Mouse (Mus musculus): ENCODE data around the gene Ncam1. TPM values are rescaled to one million over a fixed set of nuclear protein-coding genes. Genes with fewer than 3 reads are reported as not detected.

Ncam1 gene
- total and polyA plus RNA-seq, 3 experiments: 0.08 TPM; not detected in 2

DNA sequence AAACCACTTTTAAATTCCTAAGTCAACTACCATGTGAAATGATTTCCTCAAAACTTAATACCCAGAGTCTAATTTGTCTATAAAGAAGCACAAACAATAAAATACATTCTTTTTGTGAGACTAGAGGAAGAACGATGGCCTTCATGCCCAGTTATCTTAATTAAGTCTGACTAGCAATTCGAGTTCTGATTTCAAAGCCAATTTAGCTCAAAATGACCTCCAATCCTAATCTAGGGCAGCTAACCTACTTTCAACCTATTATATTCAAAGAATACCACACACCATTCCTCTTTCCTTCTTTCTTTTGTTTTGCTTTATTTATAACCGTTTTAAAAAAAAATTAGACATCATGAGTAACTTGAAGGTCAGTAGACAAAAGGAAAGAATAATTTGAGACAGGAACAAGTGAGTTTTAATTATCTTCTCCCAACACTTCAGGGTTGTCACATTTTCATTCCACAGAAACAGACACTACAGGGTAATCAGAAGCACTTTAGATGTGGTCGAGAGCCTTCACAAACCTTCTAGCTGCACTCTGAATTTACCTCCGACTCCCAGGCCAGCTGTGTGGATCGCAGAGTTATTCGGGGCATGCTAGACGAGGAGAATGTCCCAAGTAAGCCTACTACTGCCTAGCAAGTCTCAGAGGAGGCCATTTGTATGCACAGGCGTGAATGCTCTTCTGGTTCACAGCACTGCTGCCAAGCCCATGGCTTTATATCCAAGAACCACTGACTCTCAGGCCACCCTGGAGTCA is 17.5 kb downstream of the Ncam1 start:
- H3K27ac ChIP-seq (ENCODE audit: insufficient read depth, low read depth): no peak overlapping the region
- no peak overlapping the region for H3K9ac ChIP-seq (ENCODE audit: insufficient read depth, low read depth)
- H3K79me2 ChIP-seq (replicated peaks; ENCODE audit: control insufficient read depth, extremely low read depth, insufficient read depth, poor library complexity, severe bottlenecking): no peaks in the 10 kb centered on the region
- dilution Hi-C loops (cut with MboI; ENCODE audit: extremely low pct_ligation_motif_present, extremely low pct_unique_long_range_greater_than_20kb, low sequenced_read_pairs) (no loop called here), in situ Hi-C loops (cut with MboI; ENCODE audit: low pct_ligation_motif_present, low pct_unique_long_range_greater_than_20kb, low sequenced_read_pairs) (no loop called here)
- H3K4me2 ChIP-seq (ENCODE audit: insufficient read depth, low read depth, poor library complexity, severe bottlenecking): no peak overlapping the region
- no peak for TF ChIP-seq GABPA (IDR thresholded peaks at IDR 0.05; ENCODE audit: insufficient replicate concordance, low read depth, low read length)
- TF ChIP-seq JUND (conservative IDR thresholded peaks at IDR 0.05; ENCODE audit: low read depth, low read length): no peak
- no peak for TF ChIP-seq USF1 (IDR thresholded peaks at IDR 0.05; ENCODE audit: low read depth, low read length)
- TF ChIP-seq EP300 (IDR thresholded peaks at IDR 0.05; ENCODE audit: low read length): no peak
- H3K4me3 ChIP-seq (replicated peaks in 1 of 3; ENCODE audit: low read depth in 2 of 3, low read length in 2 of 3, poor library complexity in 1 of 3): no peak overlapping the region
- no peak for DNase-seq (ENCODE audit: extremely low read depth)
- H3K4me1 ChIP-seq (ENCODE audit: control insufficient read depth in 1 of 2, insufficient read depth in 2 of 2): no peaks in the 10 kb centered on the region
- H3K27me3 ChIP-seq (replicated peaks): no peaks in the 10 kb centered on the region
- H3K36me3 ChIP-seq (replicated peaks in 1 of 2; ENCODE audit: control insufficient read depth in 1 of 2, insufficient read depth in 1 of 2, low read length in 1 of 2): no peaks in the 10 kb centered on the region
- H3K9me3 ChIP-seq (replicated peaks; ENCODE audit: low read length): no peaks in the 10 kb centered on the region

DNA sequence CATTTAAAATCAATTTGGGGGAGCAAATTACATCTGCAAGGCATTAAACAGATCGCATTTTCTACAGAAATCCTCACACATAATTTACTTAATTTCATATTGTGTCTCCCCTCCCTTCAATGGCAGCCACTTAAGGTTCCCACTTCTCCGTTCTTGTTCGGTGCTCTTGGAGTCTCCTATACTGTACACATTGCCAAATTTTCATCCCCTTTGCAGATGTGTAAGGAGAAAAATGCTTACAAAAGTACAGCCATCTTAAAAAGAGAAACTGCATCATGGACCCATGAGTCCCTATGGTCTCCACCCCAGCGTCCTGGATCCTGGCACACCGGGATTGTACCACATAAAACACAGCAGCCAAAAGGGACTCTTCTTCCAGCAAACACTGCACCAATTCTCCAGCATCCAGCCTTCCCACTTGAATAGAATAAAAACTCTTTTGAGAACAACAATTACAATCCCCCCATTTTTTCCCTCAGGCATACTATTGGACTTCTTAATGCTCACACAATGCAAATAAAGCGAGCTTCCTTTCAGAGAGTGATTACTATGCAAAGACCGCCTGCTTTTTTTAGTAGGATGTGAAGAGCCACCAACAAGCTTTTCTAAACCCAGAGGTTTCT is 21.6 kb downstream of the Ncam1 start:
- no peaks in the 10 kb centered on the region for H3K9me3 ChIP-seq (replicated peaks; ENCODE audit: low read length)
- no peaks in the 10 kb centered on the region for H3K27me3 ChIP-seq (replicated peaks)
- TF ChIP-seq CTCF (conservative IDR thresholded peaks at IDR 0.05 in 1 of 2, IDR thresholded peaks at IDR 0.05 in 1 of 2; ENCODE audit: low read depth in 2 of 2, low read length in 2 of 2): no peak
- TF ChIP-seq USF1 (IDR thresholded peaks at IDR 0.05; ENCODE audit: low read depth, low read length): no peak
- TF ChIP-seq ETS1 (conservative IDR thresholded peaks at IDR 0.05; ENCODE audit: low read depth, low read length): no peak
- TF ChIP-seq NRF1 (IDR thresholded peaks at IDR 0.05; ENCODE audit: low read depth, low read length): no peak
- TF ChIP-seq MAX (IDR thresholded peaks at IDR 0.05; ENCODE audit: low read length): no peak
- TF ChIP-seq E2F4 (IDR thresholded peaks at IDR 0.05; ENCODE audit: insufficient replicate concordance, low read depth, low read length): no peak
- no peak for TF ChIP-seq SMC3 (IDR thresholded peaks at IDR 0.05; ENCODE audit: low read depth, low read length)
- TF ChIP-seq KAT2A (IDR thresholded peaks at IDR 0.05; ENCODE audit: insufficient replicate concordance, low read length): no peak
- TF ChIP-seq ELF1 (IDR thresholded peaks at IDR 0.05; ENCODE audit: low read depth, low read length): no peak
- no peak for TF ChIP-seq MAFK (IDR thresholded peaks at IDR 0.05; ENCODE audit: insufficient replicate concordance, low read length)
- TF ChIP-seq JUN (IDR thresholded peaks at IDR 0.05; ENCODE audit: insufficient read depth, low read depth, low read length): no peak
- no peak for TF ChIP-seq NELFE (IDR thresholded peaks at IDR 0.05; ENCODE audit: low read depth, low read length)
- TF ChIP-seq MYC (IDR thresholded peaks at IDR 0.05; ENCODE audit: low read depth, low read length): no peak
- TF ChIP-seq CHD1 (IDR thresholded peaks at IDR 0.05; ENCODE audit: low read depth, low read length): no peak
- TF ChIP-seq ZMIZ1 (IDR thresholded peaks at IDR 0.05; ENCODE audit: low read depth, low read length): no peak
- no peak for TF ChIP-seq RAD21 (IDR thresholded peaks at IDR 0.05; ENCODE audit: low read depth, low read length)
- TF ChIP-seq RCOR1 (conservative IDR thresholded peaks at IDR 0.05; ENCODE audit: low read depth, low read length): no peak
- no peak for TF ChIP-seq POLR2AphosphoS2 (IDR thresholded peaks at IDR 0.05; ENCODE audit: low read depth, low read length)
- TF ChIP-seq EP300 (IDR thresholded peaks at IDR 0.05; ENCODE audit: low read length): no peak
- no peak for TF ChIP-seq HCFC1 (IDR thresholded peaks at IDR 0.05; ENCODE audit: low read depth, low read length)
- in situ Hi-C loops (cut with MboI; ENCODE audit: low pct_ligation_motif_present, low pct_unique_long_range_greater_than_20kb, low sequenced_read_pairs): no loop called here
- H3K4me3 ChIP-seq (replicated peaks in 1 of 3; ENCODE audit: low read depth in 2 of 3, low read length in 2 of 3, poor library complexity in 1 of 3): no peak overlapping the region
- DNase-seq (ENCODE audit: extremely low read depth): no peak
- dilution Hi-C loops (cut with MboI; ENCODE audit: extremely low pct_ligation_motif_present, extremely low pct_unique_long_range_greater_than_20kb, low sequenced_read_pairs): no loop called here
- H3K36me3 ChIP-seq (replicated peaks in 1 of 2; ENCODE audit: control insufficient read depth in 1 of 2, insufficient read depth in 1 of 2, low read length in 1 of 2): no peaks in the 10 kb centered on the region
- no peaks in the 10 kb centered on the region for H3K79me2 ChIP-seq (replicated peaks; ENCODE audit: control insufficient read depth, extremely low read depth, insufficient read depth, poor library complexity, severe bottlenecking)
- no peak overlapping the region for H3K4me2 ChIP-seq (ENCODE audit: insufficient read depth, low read depth, poor library complexity, severe bottlenecking)
- H3K27ac ChIP-seq (ENCODE audit: insufficient read depth, low read depth): no peak overlapping the region
- no peaks in the 10 kb centered on the region for H3K4me1 ChIP-seq (ENCODE audit: control insufficient read depth in 1 of 2, insufficient read depth in 2 of 2)
- no peak overlapping the region for H3K9ac ChIP-seq (ENCODE audit: insufficient read depth, low read depth)
